Mouse (Mus musculus) spleen, adult 2 months (tissue): ENCODE results near the gene 6030408B16Rik. TPM values are rescaled to one million over a fixed set of nuclear protein-coding genes. Genes with fewer than 3 reads are reported as not detected.

ENCODE experiments used
- DNase-seq, 2 experiments: peaks; one replicate each; pipeline versions ENCODE4 v3.0.0 to v3.0.0-alpha.2; 2012 to 2021; ENCODE audit warnings: low spot score in 2 of 2, low read depth in 1 of 2
- H3K27ac ChIP-seq: fragments of 200-500 bp; 2 replicates; pipeline ENCODE4 v1.5.1; 2012; ENCODE audit warnings: low read length, inconsistent platforms; ENCODE audit not compliant: insufficient read depth
- H3K27me3 ChIP-seq: fragments of 200-500 bp; 2 replicates; pipeline ENCODE4 v1.6.1; 2012; ENCODE audit warnings: mild to moderate bottlenecking, moderate library complexity, low read length, inconsistent platforms; ENCODE audit not compliant: control insufficient read depth, insufficient read depth
- H3K36me3 ChIP-seq: fragments of 200-500 bp; 2 replicates; pipeline ENCODE4 v1.6.1; 2012; ENCODE audit warnings: mild to moderate bottlenecking, low read length, inconsistent platforms; ENCODE audit not compliant: control insufficient read depth, insufficient read depth
- H3K4me1 ChIP-seq: fragments of 200-500 bp; 2 replicates; pipeline ENCODE4 v1.6.1; 2011; ENCODE audit warnings: inconsistent platforms; ENCODE audit not compliant: control insufficient read depth, insufficient read depth, insufficient read length
- H3K4me3 ChIP-seq: fragments of 200-500 bp; 2 replicates; pipeline ENCODE4 v1.5.1; 2011; ENCODE audit warnings: mild to moderate bottlenecking, inconsistent platforms; ENCODE audit not compliant: insufficient read depth, insufficient read length; ENCODE audit errors: extremely low read depth
- CTCF ChIP-seq: fragments of 200-500 bp; IDR thresholded peaks from 2 replicates; pipeline ENCODE4 v1.5.1; 2011; ENCODE audit warnings: mild to moderate bottlenecking, inconsistent platforms; ENCODE audit not compliant: insufficient read depth, insufficient read length, insufficient replicate concordance; ENCODE audit errors: extremely low read depth
- POLR2A ChIP-seq: fragments of 200-500 bp; IDR thresholded peaks from 2 replicates; pipeline ENCODE4 v1.6.1; 2011; ENCODE audit warnings: low read depth, low read length, inconsistent platforms
- WGBS: fragments of 180-500 bp; shearing (Covaris S2); methylation state at CpG from one replicate; pipeline ENCODE4 v1.1.7; 2018; 5-methylcytosine and 5-hydroxymethylcytosine counted together
- polyA plus RNA-seq: library from polyadenylated mRNA; depleted of rRNA; stranded (reverse); fragments of >200 nt; gene quantifications from 2 replicates; pipeline ENCODE4 v1.2.3, GENCODE M21; 2012

6030408B16Rik gene
- polyA plus RNA-seq, 1 experiment: 0.25 TPM

DNA sequence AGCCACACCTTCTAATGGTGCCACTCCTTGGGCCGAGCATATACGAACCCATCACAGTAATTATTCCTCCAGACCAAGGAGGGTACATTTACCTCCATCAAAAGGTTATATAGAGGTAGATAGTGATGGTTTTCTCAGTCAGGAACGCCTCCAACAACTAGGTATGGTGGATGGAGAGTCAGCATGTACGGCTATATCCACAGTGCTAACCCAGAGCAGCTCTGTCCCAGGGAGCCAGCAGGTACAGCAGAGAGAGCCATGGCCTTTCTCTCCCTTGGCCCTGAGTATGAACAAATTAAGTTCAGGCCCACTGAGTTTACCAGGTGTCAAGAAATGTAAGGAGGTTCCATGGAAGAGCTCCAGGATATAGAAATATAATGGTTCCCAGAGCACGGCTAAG is 41.1 kb upstream of the 6030408B16Rik start:
- H3K27ac ChIP-seq: 0 out of 2 replicates have a peak overlapping the region, but pooled peaks have one; percentile 53
- peaks cover 35% of the 10 kb centered on the region; the same call in 1 of the 2 replicates for H3K4me1 ChIP-seq

DNA sequence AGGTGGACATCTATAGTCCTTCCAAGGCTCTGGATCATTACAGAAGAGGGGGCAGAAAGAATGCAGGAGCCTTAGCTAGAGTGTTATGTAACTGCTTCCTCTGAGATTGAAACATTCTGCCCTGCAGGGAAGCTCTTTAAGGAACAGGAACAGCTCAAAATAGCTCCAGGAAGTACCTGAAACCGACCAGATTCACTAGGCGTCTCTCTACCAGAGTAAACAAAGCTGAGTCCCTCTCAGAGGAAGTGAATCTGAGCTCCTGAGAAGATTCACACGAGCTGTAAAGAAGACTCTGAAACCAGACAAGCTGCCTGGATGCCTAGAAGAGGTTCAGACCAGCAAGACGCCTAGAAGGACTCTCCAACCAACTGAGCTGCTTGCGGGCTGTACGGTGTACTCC is 40.4 kb upstream of the 6030408B16Rik start:
- TF ChIP-seq POLR2A: no peak
- no peak for TF ChIP-seq CTCF
- 52% methylated on average over 6 of the region's 6 CpGs for WGBS
- Histone ChIP-seq H3K36me3 (no peaks in the 10 kb centered on the region), H3K27ac (peak overlapping the region; percentile 79), H3K4me3 (no peak overlapping the region; the same call in 1 of the 2 replicates), H3K27me3 (no peaks in the 10 kb centered on the region), H3K4me1 (peaks cover 36% of the 10 kb centered on the region; the same call in 1 of the 2 replicates)
- peak in 1 of 2 experiments; percentile 74 for DNase-seq

More for the DNA sequence above, 41.1 kb upstream of the 6030408B16Rik start:
- TF ChIP-seq POLR2A (no peak), CTCF (no peak)
- Histone ChIP-seq H3K36me3 (no peaks in the 10 kb centered on the region), H3K4me3 (no peak overlapping the region), H3K27me3 (no peaks in the 10 kb centered on the region)
- WGBS: 98% methylated on average over 5 of the region's 5 CpGs
- no peak for DNase-seq

DNA sequence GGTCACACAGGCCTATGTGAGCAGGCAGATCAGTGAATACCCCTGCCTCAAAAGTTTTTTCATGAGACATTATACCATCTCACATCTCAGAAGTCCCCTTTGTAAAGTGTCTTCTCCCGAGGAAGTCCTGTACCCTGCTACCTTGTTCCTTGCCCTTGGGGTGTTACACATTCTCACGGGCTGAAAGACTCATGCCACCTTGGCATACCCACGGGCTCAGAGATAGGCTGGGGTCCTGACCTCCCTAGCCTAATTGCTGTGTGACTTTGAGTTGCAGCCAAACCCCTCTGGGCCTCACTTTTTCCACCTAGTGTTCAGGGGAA is 39.5 kb upstream of the 6030408B16Rik start:
- TF ChIP-seq CTCF (no peak), POLR2A (no peak)
- Histone ChIP-seq H3K27ac (peak overlapping the region; percentile 62), H3K4me1 (peaks cover 40% of the 10 kb centered on the region; the same call in 1 of the 2 replicates)

DNA sequence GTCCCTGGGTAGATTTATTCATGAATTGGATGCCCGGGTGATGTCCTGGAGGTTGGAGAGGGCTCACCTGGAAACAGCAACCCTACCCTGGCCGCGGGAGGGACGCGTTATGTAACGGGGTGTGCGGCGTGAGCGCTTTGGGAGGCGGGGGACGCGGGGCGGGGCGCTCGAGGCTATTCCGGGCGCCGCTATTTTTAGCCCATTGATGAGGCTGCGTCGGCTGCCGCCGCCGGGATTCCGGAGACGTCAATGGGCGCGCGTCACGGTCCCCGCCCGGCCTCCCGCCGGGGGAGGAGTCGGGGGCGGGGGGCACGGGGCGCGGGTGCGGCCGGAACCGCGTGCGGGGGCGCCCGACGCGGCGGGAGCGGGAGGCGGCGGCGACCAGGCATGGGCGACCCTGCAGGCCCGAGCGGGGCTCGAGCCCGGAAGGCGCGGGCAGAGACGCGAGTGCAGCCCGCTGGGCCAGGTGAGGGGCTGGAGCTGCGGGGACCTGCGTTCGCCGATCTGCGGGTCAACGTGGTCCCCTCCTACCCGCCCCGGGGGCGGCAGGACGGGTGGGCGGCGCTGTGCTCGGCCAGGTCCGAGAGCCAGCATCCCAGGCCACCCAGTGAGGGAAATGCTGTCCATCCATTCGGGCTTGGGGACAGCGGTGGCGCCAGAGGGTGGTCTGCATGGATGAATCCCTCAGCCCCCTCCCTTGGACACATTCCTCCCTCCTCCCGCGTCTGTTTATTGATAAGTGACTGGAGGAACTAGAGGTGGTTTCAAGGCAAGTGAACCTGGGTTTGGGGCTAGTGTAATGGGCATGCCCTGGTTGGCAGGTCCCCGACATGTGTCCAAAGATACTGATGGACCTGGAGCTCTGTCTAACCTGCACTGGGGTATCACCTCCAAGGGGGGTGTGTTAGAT is 38.9 kb upstream of the 6030408B16Rik start, which contains the start of gene Nr4a1:
TSS of gene Nr4a1 (plus strand) at position 384 of the 910 bp plus-strand sequence.
- Histone ChIP-seq H3K27me3 (no peaks in the 10 kb centered on the region), H3K27ac (peak within 1 kb of the TSS; percentile 79), H3K36me3 (no peaks in the 10 kb centered on the region), H3K4me1 (peaks cover 45% of the 10 kb centered on the region; the same call in 1 of the 2 replicates), H3K4me3 (peak within 1 kb of the TSS; percentile 59)
- no peak for TF ChIP-seq CTCF
- no peak for TF ChIP-seq POLR2A
- DNase-seq: peak in 1 of 2 experiments; percentile 68
- WGBS: 5% methylated on average over 81 of the region's 82 CpGs

More for the DNA sequence above, 39.5 kb upstream of the 6030408B16Rik start:
- Histone ChIP-seq H3K36me3 (no peaks in the 10 kb centered on the region), H3K27me3 (no peaks in the 10 kb centered on the region), H3K4me3 (peak overlapping the region; percentile 59)
- WGBS: 33% methylated on average over 3 of the region's 3 CpGs
- DNase-seq: no peak

DNA sequence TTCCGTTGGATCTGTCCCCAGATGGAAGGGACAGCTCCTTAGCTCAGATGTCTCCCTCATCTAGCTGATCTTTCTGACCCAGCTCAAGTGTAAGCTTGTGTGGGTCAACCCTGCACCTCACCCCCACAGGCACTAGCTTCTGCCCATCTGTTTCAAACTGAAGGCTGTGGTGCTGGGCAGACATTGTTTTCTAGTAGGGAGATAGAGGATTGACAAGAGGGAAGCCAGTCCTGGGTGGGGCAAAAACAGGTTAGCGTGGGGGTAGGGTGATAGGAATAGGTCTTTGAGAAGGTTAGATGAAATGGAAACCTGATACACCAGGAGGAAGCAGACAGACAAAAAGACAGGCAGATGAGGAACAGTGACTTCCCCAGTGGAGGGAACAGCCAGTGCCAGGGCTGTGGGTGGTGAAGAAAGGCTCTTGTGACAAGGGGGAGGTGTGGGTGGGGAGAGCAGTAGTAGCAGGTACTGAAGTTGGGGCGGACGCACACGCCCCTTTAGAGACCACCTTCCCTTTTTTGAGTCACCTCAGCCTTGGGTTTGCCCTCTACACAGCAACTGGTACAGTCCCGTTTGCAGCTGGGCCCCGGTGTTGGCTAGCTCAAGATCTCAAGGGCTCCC is 37.1 kb upstream of the 6030408B16Rik start:
- DNase-seq: no peak
- H3K36me3 ChIP-seq: no peaks in the 10 kb centered on the region; the same call in 1 of the 2 replicates
- WGBS: 30% methylated on average over 7 of the region's 7 CpGs
- no peaks in the 10 kb centered on the region for H3K27me3 ChIP-seq
- H3K27ac ChIP-seq: peak overlapping the region; percentile 66
- no peak overlapping the region for H3K4me3 ChIP-seq
- TF ChIP-seq CTCF (no peak), POLR2A (no peak)
- peaks cover 39% of the 10 kb centered on the region; the same call in 1 of the 2 replicates for H3K4me1 ChIP-seq

DNA sequence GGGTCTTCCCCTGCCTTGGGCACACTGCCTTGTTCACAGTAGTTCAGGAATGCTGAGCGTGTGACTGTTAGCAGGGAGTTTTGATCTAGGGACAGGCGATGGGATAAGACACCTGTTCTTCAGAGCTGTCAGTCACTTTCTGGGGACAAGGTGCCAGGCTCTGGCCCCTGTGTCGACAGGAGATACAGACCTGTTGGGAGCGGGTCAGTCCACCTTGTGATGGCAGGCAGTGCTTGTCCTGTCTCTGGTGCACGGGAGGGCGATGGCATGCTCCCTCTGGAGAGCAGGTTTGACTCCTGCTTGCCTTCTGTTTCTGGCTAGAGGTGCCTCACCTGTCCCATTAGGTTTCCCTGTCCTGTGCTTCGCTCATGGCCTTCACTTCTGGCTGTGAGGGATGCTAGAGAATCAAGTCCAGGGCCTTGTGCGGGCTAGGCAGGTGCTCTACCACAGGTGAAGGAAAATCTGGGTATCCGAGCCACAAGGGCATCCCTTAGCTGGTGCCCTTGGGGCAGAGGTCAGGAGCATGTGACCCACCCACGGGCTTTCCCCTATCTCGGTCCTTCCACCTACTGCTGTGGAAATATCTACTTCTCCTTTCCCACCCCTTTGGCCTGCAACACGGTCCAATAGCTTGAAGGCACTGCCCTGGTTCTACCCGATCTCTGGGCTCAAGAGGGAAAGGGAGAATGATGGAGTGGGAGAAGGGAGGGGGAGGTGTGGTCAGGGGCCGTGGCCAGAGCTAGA is 36.4 kb upstream of the 6030408B16Rik start:
- peak overlapping the region; percentile 66 for H3K27ac ChIP-seq
- no peak overlapping the region for H3K4me3 ChIP-seq
- H3K36me3 ChIP-seq: no peaks in the 10 kb centered on the region; the same call in 1 of the 2 replicates
- no peaks in the 10 kb centered on the region for H3K27me3 ChIP-seq
- WGBS: 62% methylated on average over 14 of the region's 14 CpGs
- TF ChIP-seq POLR2A (no peak), CTCF (no peak)
- H3K4me1 ChIP-seq: peaks cover 39% of the 10 kb centered on the region; the same call in 1 of the 2 replicates
- DNase-seq: peak; percentile 54 to 63
